Mouse (Mus musculus): ENCODE data around the gene Irf2bp2.
"Not testable (repeated sequence)": the region's sequence is repeated elsewhere in the genome, so short reads cannot be mapped to it uniquely, and the experiment has no call there.

The Irf2bp2 gene

DNA sequence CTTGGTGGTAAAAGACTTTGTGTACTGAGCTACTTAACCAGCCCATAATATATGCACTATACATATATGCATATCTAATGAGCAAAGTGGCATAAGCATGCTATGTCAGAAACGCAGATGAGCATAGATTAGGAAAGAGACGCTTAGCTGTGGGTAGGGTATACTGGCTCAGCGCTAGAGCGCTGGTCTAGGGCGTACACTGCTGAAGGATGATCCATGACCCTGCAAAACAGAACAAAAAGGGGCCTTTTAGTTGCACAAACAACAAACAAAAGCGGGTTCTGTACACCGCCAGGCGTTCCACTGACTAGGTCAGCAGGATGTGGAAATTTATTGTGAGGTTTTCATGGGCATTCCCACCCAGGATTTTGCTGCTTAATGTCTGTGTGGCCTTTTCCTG lies 8.9 kb upstream of the Irf2bp2 start:
- DNase-seq (ENCODE audit: low spot score): no peak

DNA sequence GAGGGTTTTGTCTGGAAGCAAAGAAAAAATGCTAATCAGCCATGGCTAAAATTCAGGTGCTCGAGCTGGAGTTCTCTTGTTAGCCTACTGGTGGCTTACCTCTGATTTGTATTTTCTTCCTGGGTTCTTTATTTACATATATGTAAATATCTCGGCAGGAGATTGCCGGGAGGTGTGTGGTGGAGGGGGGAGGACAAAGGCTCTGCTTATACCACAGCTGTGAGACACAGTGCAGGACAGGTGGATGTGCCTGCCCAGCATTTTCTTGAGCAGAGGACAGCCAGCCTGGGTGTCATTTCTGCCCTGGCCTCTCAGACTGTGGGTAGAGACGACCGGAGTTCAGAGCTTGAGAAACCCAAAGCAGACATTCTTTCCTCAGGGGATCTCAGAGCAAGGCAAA lies 7.5 kb upstream of the Irf2bp2 start:
- no peak for DNase-seq (ENCODE audit: low spot score)

DNA sequence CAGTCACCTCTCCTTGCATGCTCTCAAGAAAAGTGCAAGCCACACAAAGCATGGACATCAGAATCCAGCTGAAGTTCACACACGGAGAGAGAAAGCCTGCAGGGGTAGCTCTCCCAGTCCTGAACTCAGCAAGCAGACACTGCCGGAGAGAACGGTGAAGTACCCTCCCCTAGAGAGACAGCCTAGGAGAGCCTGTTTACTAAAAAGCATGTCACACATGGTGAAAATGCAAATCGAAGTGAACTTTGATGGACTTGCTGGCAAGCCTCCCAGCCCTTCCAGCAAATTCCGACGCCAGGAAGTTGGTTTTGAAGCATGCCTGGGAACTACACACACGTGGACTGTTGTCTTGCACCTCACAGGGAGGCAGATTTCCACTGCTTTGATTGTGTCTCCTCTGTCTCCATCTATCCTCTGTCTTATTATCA lies 7.0 kb upstream of the Irf2bp2 start:
- DNase-seq (ENCODE audit: low spot score): peak; percentile 34

DNA sequence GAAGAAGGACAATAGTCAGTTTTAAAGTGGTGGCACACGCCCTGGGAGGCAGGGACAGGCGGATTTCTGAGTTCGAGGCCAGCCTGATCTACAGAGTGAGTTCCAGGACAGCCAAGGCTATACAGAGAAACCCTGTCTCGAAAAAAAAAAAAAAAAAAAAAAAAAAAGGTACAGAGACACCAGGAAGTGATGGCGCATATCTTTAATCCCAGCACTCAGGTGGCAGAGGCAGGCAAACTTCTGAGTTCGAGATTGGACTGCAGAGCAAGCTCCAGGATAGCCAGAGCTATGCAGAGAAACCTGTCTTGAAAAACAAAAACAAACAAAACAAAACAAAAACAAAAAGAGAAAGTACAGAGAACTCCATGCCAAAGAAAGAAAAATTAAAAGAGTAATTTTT lies 6.6 kb upstream of the Irf2bp2 start:
- DNase-seq (ENCODE audit: low spot score): not testable (repeated sequence)

- DNase-seq (ENCODE audit: low spot score): no peak
Observed at GRCm38 (mm10) chr8:126599297-126599696, 5.5 kb upstream of the Irf2bp2 start.

DNA sequence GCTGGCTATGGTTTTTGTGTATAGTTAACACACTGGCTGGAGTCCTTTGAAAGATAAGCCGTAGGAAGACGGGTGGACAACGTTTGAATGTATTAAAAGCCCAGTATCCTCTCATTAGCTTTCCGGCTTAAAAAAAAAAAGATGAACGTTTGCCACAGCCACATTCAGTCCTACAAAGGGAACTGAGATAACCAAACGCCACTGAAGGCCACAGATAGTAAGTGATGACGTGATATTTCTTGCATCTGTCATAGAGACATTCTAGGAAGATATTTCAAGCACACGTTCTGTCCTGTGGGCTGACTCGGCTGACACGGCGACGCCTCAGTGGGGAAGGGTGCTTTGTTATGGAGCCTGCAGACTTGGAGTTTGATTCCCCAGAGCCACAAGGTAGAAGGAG lies 4.4 kb upstream of the Irf2bp2 start:
- DNase-seq (ENCODE audit: low spot score): no peak

GRCm38 (mm10) chr8:126596721-126597120 lies 2.9 kb upstream of the Irf2bp2 start:
- no peak for DNase-seq (ENCODE audit: low spot score)

DNA sequence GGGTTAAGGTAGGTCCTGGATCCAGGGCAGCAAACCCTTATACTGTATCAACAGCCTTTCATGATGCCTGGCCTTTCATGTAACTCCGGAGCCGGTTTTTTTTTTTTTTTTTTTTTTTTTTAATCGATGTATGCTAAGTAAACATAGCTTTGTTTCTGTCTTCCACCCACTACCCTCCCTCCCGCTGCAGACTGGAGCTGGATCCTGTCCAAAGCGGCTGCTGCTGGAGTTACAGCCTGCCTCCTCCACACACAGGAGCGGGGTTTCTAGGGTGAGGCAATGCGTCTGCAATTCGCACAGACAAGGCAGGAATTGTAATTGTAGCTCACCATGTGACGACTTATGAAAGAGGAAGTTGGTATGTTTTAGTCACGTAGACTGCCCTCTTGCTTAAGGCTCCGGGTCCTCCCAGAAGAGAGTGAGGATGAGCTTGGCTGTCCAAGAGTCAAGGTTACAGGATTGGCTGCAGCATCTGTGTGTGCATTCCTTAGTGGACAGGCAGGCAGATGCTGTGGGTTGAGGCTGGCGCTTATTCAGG lies 2.4 kb upstream of the Irf2bp2 start:
- peak; percentile 94 for DNase-seq (ENCODE audit: low spot score)

GRCm38 (mm10) chr8:126595204-126596061 lies 1.6 kb upstream of the Irf2bp2 start:
- peak; percentile 87 for DNase-seq (ENCODE audit: low spot score)

DNA sequence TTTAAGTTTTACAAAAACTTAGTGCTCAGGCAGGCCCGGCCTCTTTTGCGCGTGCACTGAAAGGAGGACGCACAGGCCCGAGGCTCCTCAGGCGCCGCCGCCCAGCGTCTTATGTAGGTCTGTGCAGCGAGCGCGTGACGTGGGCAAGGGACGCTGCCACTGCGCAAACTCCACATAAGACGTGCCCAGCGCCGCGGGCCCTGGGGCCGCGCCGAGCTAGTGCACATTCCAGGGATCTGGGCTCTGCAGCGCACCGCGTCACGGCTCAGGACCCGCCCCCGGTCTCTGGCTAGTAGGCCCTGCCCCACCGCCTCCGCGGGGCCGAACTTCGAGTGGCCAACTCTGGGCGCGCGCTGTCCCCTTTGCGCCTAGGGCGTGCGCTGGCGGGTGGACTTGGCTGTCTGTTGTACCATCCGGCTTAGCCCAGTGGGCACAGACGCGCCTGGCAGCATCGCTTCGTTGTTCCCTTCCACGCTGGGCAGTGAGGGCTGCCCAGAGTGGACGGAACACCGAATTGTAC lies 755 bp upstream of the Irf2bp2 start:
- DNase-seq (ENCODE audit: low spot score): peak; percentile 99

DNA sequence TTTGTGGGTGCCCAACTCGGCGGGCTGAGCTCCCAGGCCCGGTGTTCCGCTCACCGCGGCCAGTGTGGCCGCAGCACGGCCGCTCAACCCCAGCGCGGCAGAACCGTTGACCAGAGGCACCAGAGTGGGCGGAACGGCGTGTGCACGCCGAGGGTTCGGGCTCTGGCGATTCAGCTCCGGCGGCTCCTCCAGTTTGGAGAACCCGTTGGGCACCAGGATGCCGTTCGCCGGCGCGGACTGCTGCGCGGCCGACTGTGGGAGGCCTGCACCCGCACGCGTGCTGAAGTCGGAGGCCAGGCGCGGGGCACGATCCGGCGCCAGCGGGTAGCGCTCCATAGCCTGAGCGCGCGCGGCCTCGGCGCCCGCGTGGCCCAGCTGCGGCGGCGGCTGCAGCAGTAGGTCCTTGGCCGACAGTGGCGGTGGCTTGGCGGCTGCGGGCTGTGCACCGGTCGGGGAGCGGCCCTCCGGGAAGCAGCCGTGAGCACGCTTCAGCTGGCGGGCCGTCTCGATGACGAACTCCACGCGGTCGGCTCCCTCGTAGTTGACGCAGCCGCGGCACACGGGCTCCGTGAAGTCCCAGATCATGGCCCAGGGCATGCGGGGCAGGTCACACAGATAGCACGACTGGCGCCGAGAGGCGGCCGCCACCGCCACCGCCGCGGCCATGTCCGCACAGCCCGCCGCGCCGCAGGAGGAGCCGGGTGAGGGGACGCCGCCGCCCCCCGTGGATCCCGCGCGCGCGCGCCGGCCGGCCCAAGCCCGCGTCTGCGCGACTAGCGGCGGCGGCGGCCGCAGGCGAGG lies 815 bp downstream of the Irf2bp2 start:
- DNase-seq (ENCODE audit: low spot score): no peak

DNA sequence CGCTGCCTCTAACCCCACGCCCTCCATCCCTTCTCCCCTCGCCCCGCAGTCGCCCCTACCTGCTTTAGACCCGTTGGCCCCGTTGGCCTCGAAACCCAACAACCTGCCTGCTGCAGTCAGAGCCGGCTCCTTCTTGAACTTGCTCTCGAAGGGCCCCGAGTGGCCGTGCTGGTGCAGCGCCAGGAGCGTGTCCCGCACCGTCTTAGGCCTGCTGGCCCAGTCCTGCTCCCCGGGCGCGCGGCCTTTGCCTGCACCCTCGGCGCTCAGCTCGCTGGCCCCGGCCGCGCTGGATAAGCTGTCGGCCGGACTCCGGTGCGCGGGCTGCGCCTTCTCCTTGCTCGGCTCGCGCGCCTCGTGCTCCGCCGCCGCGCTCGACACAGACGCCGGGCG lies 1.4 kb downstream of the Irf2bp2 start:
- DNase-seq (ENCODE audit: low spot score): no peak

- DNase-seq (ENCODE audit: low spot score): peak; percentile 71
Observed at GRCm38 (mm10) chr8:126591821-126592268, 1.9 kb downstream of the Irf2bp2 start.

- peak; percentile 56 for DNase-seq (ENCODE audit: low spot score)
Observed at GRCm38 (mm10) chr8:126591141-126591820, 2.5 kb downstream of the Irf2bp2 start.

DNA sequence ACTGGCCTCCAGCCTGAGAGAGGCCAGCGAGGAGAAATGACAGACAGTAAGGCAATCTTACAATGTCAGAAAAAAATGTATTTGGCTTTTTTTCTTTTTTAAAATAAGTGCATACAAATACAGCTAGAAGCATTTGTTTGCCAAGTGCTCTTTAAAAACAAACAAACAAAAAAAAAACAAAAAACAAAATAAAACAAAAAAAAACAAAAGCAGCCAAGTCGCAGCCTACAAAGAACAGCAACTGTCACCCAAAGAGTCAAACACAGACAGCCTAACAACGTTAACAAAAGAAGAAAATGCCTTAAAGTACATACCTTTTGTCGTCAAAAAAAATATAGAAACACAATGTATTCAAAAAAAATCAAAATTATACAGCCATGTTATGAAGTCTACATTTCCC lies 3.2 kb downstream of the Irf2bp2 start:
- DNase-seq (ENCODE audit: low spot score): no peak

DNA sequence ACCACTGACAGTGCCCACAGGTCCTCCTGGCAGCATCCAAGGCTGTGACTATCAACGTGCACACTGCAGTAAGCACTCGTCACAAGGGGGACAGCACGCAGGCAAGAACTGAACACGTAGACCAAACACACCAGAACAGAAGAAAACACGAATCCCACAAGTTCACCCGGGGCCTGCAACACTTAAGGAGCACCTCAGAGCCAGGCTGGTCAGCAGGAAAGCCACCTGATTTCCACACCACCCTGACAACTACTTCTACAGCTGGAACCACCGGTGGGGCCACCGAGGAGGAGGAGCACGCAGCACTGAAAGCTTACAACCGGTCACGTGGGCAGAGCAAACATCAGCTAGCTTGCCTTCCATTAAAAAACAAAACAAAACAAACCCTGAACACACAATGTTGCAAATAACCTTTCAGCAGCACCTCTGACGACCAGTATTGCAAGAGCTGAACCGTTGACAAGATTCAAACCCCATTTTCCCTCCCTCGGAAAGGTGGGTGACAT lies 3.7 kb downstream of the Irf2bp2 start:
- DNase-seq (ENCODE audit: low spot score): peak; percentile 86

DNA sequence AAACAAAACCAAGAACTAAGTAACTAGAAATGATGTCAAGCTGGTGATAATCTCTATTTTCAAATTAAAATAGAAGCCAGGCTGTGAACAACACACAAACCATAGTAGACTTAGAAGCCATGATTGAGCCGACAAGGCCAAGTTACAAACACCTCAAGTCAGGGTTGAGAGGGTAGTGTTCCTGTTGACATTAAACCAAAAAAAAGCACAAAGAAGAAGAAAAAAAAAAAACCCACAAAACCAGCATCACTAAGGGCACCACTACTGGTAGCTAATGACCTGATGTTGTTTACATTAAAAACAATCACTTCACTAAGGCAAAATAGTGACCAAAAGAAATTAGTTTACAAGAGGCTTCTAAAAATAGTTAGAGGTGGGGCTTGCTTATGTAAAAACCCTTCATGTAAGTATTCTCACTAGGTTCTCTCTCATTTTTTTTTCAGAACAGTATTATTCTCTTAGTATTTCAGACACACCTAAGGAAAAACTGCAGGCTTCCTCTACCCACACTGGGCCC lies 4.2 kb downstream of the Irf2bp2 start:
- DNase-seq (ENCODE audit: low spot score): no peak

- no peak for DNase-seq (ENCODE audit: low spot score)
Observed at GRCm38 (mm10) chr8:126588636-126589506, 4.9 kb downstream of the Irf2bp2 start.

GRCm38 (mm10) chr8:126587836-126588503 lies 5.8 kb downstream of the Irf2bp2 start:
- DNase-seq (ENCODE audit: low spot score): no peak
